Mouse (Mus musculus): ENCODE results near the gene Vwa8.

GRCm38 (mm10) chr14:79033396-79033795, 184.5 kb downstream of the Vwa8 start:
- no peak for TF ChIP-seq CTCF (IDR thresholded peaks at IDR 0.05; ENCODE audit: low read depth, low read length)
- TF ChIP-seq GATA1 (IDR thresholded peaks at IDR 0.05; ENCODE audit: borderline replicate concordance, low read length): no peak
- no peak for TF ChIP-seq TAL1 (conservative IDR thresholded peaks at IDR 0.05; ENCODE audit: low read depth, low read length)
- TF ChIP-seq POLR2AphosphoS5 (IDR thresholded peaks at IDR 0.05; ENCODE audit: insufficient replicate concordance, low read depth, low read length): no peak
